Mouse (Mus musculus): ENCODE measurements around the gene Mdfic.

- TF ChIP-seq CTCF (IDR thresholded peaks at IDR 0.05; ENCODE audit: low read depth) (no peak), EP300 (IDR thresholded peaks at IDR 0.05; ENCODE audit: low read depth) (no peak)
Measured at GRCm38 (mm10) chr6:15753208-15753607, 32.7 kb downstream of the Mdfic start.
